Mouse (Mus musculus) adrenal gland, adult 18-20 months (tissue): ENCODE results near the gene Cdc42ep3. TPM values are rescaled to one million over a fixed set of nuclear protein-coding genes. Genes with fewer than 3 reads are reported as not detected.

Source experiments
- DNase-seq, 2 experiments: peaks; one replicate each; pipeline ENCODE4 v3.0.0; 2021 to 2022; ENCODE audit warnings: low spot score in 2 of 2
- total RNA-seq, 2 experiments: library from RNA; stranded (reverse); gene quantifications; 1 replicate in 1 of 2; 2 replicates in 1 of 2; pipeline ENCODE4 v1.2.3; 2021

Cdc42ep3 gene
- total RNA-seq, 2 experiments from 2014 or later = 9.0 to 11.2 TPM

DNA sequence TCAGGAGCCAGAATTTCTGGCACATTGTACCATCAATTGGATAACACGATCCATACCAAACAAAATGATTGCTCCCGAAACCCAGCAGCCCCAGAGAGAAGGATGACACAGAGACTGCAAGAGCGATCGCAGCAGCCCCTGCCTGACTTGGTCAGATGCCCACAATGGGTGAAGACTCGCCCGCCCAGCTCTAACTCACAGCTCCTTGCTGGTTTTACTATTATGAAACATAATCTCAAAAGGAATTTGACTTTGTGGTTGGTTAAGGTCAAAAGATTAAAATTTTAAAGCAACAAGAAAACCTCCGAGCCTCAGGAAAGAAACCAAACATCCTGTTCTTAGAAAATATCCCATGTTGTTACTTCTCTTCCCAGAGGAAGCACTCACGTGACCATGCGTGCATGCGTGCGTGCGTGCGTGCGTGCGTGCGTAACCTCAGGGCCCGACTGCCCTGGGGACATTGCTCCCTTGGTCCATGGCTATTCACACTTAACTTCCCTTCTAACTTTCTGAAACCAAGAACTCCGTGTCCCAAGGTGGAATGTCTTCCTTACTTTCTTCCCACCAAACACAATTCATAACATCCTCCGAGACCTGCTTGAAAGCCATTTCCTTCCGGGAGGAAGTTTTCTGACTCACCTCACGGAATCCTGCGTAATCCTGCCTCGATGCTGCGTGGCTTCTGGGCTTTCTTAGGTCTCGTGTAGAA, 9.7 kb downstream of the Cdc42ep3 start:
- no peak for DNase-seq

DNA sequence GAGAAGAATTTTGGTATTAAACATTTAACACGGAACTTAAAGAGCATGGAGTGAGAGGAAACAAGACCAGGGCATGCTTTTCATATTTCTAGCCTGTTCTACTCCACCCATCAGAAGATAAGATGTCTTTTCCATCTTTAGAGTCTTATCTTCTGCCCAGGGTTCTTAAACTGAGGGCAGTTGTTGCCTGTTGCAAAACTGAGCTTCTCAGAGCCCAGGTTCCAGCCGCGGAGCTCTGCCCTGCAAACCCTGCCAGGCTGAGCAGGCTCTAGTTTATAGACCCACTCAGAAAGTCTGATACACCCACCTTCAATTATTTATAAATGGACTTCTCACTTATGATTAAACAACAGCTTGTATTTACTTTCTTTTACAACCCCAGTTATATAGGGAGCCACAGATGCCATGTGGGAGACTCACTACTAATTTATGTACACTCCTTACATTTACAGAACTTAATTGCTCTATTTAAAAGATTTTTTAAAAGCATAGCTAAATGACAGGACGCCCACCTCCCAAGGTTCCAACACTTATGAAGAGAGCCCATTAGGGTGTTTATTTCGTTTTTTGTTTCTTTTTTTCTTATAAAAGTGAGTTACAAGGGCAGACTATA, 11.5 kb downstream of the Cdc42ep3 start:
- no peak for DNase-seq

DNA sequence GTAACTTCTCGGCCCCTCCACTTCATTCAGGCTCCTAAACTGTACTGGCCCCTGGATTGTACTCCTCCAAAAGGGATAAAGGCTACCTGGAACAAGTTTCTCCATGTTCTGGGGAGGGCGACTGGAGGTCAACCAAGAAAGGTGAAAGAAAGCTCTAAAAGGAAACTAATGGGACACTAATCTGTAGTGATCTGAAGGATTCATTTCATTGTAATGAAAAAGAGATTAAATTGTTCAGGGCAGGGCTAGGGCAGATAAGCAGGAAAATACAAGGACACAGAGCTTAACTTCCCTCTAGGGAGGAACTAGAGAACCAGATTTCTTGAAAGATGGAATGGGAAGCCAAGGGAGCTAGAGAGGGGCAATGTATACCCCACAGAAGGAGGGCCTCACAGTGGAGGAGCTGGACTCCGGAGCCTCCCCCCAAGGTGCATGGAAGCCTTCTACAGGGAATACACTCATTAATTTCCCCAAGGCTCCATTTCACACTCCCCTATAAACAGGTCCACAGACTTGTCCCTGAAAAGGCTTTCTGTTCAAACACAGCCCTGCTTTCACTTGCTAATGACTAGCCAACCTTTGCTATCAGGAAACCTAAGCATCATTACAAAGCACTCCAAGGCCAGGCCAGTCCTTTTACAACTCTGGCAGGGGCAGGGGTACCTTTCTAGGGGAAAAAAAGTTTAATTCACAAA, 12.1 kb downstream of the Cdc42ep3 start:
- no peak for DNase-seq

DNA sequence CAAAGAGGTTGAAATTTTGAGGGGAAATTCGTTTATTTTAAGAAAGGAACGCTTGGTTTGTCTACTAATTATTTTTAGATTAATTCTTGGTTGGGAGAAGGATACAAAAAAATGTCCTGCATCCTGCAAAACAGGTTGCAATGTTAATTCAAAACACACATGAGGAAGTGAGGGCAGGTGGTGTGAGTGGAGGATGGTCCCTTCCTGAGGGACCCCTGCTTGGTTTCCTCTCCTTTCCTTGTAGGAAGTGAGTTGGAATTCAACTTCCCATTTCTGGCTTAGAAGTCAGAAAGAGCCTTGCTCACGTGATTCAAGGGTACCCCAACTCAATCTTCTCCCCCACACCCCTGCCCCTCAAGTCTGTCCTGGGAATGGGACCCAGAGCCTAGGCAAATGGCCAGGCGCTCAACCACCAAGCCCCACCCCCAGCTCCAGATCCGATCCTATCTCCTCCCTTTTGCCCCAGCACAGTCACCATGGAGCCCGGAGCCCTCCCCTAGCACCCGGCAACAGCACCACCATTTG, 12.9 kb downstream of the Cdc42ep3 start:
- no peak for DNase-seq

DNA sequence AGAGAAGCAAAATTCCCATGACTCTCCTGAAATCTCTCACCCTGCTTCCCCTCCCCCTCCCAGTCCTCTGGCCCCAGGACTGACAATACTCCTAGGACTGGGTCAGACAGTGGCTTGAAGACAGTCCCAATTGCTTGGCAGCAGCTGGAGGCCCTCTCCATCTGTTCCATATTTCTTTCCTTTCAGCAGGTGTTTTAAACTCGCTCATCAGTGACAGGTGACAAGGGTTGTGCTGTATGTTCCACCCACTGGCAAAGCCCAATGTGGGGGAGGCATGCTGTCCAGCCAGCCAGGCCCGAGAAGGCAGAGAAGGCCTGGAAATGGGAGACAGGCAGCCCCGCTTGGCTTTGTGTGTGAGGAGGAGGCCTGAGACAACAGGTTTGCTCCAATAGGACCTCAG, 17.4 kb downstream of the Cdc42ep3 start:
- DNase-seq = no peak

DNA sequence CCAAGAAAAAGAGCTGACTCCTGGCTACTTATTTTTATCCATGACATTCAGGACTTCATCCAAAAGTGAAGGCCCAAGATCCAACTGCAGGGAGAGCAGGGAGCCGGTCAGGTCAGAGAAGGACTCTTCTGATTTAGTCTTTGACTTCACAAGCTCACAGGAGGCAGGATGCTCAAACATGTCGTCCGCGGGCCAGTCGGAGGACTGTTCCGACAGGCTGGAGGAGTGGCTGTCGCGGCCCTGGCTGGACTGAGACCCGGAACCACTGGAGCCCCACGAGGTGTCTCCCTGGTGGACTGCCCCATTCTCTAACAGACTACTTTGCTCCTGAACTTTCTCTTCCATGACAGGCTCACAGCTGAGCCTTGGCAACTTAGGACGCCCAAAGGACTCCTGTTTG, 20.2 kb downstream of the Cdc42ep3 start:
- DNase-seq = no peak

DNA sequence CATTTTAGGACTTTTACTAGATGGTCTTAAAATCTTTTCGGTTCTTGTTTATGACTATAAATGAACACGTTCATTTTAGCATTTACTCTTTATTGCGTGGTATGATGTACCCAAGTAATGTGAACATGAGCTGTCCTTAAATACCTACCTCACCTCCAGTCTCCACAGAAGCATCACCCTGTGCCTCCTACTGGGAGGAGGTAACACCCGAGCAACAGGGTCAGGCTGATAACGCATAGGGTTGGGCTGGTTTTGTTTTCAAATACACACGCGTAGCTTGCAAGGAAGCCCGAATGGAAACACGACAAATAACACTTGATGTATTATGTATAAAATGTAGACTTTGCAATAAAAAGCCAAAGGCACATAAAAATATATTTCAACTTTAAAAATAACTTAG, 21.2 kb downstream of the Cdc42ep3 start:
- no peak for DNase-seq

DNA sequence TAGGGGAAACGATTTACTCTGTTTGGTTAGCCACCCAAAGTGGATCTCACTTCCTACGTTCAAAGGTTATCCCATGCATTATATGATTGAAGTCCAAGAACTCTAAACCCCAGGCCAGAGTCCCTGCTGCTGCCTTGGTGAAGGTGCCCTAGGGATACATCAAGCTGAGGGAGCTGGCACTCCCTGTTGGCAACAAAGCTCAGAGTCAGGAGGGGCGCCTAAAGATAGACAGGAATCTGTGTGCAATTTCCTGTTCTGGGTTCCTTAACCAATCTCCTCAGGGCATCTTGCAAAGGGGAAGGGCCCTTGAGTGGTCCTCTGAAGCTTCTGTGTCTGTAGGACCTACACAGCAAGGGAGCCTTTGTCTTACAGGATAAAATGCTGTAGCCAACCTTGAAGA, 22.0 kb downstream of the Cdc42ep3 start:
- DNase-seq = no peak

DNA sequence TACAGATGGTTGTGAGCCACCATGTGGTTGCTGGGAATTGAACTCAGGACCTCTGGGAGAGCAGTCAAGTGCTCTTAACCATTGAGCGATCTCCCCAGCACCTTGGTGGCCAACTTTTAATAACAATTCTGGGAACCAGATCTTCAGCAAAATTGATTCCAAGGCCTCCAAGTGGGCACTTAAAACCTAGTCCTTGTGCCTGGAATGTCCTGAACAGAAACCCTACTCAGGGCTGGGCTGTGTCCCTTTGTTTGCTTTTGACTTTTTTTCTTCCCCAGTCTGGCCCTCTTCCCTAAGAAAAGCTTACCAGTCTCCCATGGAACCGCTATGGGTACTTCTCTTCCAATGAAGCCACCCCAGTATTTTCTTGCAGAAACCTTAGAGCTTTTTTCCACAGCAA, 24.5 kb downstream of the Cdc42ep3 start:
- DNase-seq = no peak

DNA sequence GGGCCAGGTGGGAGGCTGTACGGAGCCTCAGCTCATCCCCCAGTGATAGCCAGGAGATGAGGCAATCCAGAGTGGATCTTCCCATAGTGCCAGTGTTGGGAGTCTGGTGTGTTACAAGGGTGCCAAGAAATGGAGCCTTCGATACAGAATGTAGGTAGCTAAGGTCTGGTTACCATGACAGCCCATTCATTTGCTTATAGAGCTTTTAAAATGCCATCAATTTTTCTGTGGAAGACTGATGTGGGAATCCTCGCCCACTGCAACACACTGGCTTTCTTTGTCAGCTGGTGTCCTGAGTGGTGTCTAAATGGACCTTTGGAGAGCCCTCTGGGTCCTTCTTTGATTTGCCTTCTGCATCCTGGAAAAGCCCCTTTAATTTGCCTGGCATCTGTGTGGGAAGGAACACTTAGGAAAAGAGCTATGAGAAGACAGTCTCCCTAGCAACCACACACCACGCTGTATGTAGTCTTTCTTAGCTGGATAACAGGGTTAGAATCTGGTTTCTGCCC, 28.0 kb downstream of the Cdc42ep3 start:
- DNase-seq = no peak

DNA sequence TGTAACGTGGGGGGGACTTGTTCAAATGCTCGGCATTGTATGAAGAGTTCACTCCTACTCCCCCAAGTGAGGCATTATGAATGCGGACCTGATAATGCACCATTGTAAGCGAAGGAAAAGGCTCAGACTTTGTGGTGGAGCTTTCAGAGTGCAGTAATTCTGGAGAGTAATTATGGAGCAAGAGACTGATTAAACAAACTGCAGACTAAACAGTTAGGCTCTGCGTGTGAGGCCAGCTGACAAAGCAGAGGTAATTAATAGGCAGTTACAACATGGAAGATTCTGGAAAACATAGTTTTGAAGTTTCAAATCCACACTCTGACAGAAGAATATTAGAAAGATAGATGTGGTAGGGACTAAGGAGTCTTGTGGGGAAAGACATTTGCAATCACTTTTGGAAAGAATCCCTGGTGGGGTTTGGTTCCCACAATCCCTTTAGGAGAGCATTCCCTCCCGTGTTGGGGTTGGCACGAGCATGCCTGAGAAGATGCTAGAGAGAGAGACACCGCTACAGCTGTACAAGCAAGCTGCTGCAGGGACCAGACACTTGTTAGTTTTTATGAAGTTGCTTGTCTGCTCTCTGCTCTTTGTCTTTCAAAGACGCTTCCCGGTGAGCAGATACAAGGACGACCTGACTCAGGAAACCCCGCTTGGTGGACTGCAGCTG, 37.7 kb downstream of the Cdc42ep3 start:
- DNase-seq = no peak

DNA sequence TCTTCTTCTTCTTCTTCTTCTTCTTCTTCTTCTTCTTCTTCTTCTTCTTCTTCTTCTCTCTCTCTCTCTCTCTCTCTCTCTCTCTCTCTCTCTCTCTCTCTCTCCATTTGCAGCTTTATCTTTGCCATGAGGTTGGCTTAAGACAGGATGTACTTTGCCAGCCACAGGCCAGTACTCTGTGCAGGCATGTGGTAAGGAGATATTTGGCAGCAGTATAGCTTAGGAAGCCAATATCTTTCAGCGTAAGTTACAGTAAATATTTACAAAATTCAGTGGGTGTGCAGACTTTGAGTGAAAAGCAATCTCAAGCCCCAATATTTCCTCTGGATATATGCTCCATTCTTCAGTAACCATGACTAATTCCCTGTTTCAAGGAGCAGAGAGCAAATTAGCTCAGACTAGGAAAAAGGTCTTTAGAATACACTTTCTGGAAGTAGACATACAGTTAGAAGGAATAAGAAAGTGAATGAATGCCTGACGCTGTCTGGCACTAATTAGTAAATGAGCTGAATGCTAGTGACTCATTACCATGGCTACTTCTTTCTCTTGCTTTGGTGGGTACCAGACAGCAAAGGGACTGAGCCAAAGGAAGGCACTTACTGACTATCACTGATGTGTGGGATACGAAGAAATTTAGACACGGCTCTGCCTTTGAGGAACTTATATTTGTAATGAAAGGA, 39.3 kb downstream of the Cdc42ep3 start:
- no peak for DNase-seq

DNA sequence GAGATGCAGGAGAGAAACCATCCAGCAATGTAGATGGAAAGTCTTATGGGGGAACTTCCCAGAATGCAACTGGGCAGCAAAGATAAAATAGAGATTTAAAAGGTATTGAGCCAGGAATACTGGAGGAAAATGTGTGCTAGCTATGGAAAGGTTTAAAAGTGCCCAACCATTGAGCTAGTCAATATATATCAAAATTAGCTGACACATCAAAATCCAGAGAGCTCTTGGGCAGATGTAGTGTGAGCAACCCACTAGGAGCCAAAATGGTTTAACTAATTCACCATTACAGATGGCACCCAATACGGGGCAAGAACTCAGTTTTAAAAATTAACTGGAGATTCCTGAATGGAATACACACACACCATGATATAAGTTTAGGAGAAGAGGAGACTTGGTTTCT, 44.4 kb downstream of the Cdc42ep3 start:
- DNase-seq = no peak

DNA sequence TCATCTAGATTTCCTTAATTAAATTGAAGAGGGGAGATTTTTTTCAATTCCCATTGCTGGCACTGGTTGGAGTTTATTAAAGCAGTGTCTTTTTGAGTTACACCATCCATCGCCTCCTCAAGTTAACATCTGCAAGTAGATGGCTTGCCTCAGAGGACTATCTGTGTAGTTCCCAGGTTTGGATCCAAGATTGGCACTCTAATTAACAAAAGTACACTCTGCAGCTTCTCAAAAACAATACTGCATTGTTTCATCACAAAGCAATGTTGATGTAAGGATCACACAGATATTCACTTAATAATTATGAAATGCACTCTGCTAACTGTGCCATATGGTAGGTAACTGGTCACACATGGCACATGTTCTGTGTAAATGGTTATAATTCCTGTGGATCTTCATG, 45.4 kb downstream of the Cdc42ep3 start:
- DNase-seq = no peak

DNA sequence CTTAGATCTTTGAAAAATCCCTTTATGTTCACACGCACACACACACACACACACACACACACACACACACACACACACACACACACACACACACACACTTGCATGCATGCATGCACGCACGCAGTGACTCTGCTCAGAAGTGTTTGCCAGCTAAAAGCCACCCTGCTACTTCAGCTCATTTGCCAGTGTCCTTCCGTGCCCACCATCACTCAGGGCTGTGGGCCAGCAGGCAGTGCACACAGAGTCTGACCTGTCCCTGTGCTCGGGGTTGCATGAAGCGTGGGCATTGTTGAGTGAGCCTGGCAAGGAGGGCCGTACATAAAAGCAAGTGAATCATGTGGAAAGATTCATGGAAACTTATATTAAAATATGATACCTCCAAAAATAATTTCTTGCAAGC, 49.2 kb downstream of the Cdc42ep3 start:
- DNase-seq = no peak

DNA sequence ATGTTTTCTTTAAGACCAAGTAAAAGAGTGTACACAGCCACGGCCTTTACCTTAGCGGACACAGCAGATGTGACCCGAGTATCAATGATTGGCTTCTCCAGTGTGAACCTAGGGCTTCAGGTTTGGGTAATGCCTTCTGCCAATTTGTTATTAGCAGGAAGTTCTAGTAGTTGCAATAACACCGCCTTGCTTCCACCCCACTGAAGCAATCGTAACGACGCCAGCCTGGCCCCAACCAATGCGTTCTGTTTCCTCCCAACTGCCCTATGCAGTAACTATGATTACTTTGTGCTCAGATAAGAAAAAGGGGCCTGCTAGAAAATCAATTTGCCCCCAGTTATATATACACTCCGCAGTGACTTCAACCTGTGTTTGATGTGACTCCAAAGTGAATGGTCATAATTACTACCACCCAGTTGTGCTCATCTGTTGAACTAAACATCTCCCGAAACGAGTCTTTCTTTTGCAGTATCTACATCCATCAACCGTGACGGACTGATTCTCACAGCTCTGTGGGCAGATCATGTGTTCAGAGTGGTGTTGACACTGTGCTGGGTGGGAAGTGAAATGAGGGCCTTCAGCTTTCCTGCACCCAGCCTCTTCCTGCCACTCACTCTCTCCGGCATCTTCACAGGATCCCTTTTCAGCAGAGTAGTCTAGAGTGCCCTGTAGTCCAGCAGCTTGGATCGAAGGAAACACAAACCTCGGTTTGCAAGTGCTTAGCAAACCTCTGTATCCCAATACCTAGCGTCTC, 51.0 kb downstream of the Cdc42ep3 start:
- no peak for DNase-seq

DNA sequence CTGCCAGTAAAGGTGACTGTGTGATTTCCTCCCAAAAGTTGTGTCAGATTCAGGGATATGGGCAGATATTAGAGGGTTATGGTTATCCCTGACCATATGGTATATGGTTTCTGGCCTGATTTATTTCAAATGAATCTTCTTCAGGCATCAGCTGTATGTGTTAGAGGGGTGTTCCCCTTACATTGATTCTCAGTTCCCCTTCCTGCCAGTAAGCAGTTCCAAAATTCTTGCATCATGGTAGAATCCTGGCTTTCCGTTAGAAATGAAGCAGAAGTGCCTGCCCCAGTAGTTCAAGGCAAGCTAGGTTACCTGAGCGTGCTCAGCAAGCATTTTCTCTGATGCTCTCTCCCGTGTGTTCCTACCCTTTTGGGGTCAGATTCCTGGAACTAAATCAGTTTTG, 51.7 kb downstream of the Cdc42ep3 start:
- DNase-seq = no peak

DNA sequence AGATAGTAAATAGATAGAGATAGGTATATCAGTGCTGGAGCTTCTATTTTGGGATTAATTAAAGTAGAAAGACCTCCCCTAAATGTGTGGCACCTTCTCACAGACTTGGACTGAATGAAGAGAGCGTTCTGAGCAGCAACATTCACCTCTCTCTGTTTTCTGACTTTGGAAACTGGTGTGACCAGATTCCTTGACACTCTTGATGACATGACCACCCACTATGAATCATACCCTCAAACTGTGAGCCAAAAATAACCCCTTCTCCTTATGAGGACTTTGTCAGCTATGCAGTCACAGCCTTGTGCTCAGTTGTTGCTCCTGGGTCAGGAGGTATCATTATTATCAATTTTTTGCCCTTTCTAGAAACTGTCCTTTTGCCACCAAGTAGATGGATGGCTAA, 55.0 kb downstream of the Cdc42ep3 start:
- no peak for DNase-seq

DNA sequence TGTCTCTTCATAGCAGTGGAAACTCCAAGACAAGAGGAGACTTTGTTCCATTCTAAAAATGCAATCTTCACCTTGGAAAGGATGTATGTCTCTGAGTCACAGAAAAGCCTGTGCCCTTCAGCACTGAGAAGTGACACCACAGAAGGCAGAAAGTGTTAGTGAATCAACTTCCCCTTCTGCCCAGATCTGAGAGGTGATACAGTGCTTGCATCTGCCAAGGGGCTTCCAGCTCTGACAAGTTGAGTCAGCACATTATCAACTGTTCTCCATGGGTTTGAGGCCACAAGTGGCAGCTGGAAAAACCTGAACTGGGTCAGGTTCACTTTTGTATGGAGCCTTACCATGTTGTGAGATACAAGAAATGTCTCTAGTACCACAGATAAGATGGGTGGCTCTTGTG, 55.9 kb downstream of the Cdc42ep3 start:
- no peak for DNase-seq

DNA sequence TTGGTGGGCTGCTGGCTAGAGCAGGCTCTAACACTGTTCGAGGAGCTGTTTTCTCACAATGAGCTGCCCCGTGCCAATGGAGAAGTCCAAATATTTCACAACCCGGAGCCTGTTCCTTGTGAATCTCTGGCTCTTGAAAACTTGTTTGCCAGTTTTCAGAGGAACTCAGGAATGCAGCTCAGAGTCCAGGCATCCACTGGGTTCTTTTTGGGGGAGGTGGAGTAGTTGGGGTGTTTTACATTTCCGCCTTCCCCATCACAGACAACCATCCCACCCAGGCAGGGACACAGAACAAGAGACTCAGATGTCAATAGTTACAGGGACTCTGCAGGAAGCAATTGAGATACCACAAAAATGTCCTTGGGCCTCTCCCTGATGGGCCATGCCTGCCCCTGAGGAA, 59.0 kb downstream of the Cdc42ep3 start:
- no peak for DNase-seq
